Mouse (Mus musculus) megakaryocyte-erythroid progenitor cell, adult 5-6 weeks (primary cell): Measurements from ENCODE around the gene Plcb1. TPM values are rescaled to one million over a fixed set of nuclear protein-coding genes. Genes with fewer than 3 reads are reported as not detected.

ENCODE experiments used
- total RNA-seq, 2 experiments: library from RNA; stranded (forward) in 1 of 2; stranded (reverse) in 1 of 2; fragments of 200-1000, 215-1000 nt in 1 of 2; fragments of >200 nt in 1 of 2; fragmentation: Nextera tagmentation in 1 of 2; gene quantifications; 2 replicates each; pipeline ENCODE4 v1.2.3; 2014 to 2017

Gene Plcb1
- total RNA-seq, 2 experiments from 2014 or later: 0.89 TPM; not detected in 1

Other genes with a start within 250 kb of the Plcb1 start
- gene Hao1, start 231.7 kb upstream of the Plcb1 start, total RNA-seq (2014; fragmentation: Nextera tagmentation): not detected in 2 replicates
- not detected in 2 replicates for gene Hao1, start 231.7 kb upstream of the Plcb1 start, total RNA-seq (2017)
- gene Tmx4, start 141.9 kb upstream of the Plcb1 start, total RNA-seq (2014; fragmentation: Nextera tagmentation): 17.6 and 24.0 TPM in 2 replicates
- 34.2 and 53.8 TPM in 2 replicates for gene Tmx4, start 141.9 kb upstream of the Plcb1 start, total RNA-seq (2017)